16 mouse cellular contexts compared by ENCODE assay signal in the genomic region with DNA sequence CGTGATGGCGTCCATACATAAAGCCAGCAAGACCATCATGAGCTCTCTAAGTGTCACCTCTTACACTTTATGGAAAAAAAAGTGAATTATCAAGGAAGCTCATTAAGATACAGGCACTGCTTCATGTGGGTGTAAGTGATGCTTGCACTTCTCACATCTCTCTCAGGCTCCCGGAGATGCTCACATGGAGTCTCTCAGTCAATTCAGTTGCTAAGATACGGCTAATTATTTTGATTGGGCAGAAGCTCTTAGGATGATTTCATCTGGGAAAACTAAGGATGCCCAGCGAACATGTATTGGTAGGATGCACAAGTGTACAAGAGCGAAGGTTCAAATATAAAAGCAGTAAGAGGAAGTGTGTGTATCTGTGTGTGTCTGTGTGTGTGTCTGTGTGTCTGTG. TPM values are rescaled to one million over a fixed set of nuclear protein-coding genes. Genes with fewer than 3 reads are reported as not detected.
DNase-seq lines count a peak whose midpoint lies in the region; ATAC-seq lines count a peak whose summit lies in the region.
"Had no signal": no experiment of that assay in that cellular context is flagged by ENCODE, and none has a peak within 500 bp of the region (broad histone marks: within the 10 kb centered on the region; RNA-seq: fewer than 3 reads in every experiment).

No protein-coding gene starts in this region.

- no peak overlapping the region for H3K4me2 ChIP-seq in liver, embryonic 12.5 days
- H3K4me2 ChIP-seq: embryonic facial prominence, embryonic 12.5 days; heart, embryonic 15.5 days; limb, embryonic 13.5 days had no signal

- 91% methylated on average over 6 of the region's 6 CpGs for WGBS in limb, embryonic 10.5 days
- WGBS in liver, embryonic 12.5 days (ENCODE audit: insufficient replicate concordance): 67% methylated on average over 6 of the region's 6 CpGs

- H3K27ac ChIP-seq in limb, embryonic 10.5 days: peak overlapping the region; percentile 70; the same call in 1 of the 2 replicates
- H3K27ac ChIP-seq in liver, embryonic 12.5 days: no peak overlapping the region
- H3K27ac ChIP-seq: embryonic facial prominence, embryonic 12.5 days; heart, embryonic 15.5 days; limb, embryonic 13.5 days had no signal

- no peak for ATAC-seq in liver, embryonic 12.5 days

- no peaks in the 10 kb centered on the region for H3K27me3 ChIP-seq in limb, embryonic 10.5 days (ENCODE audit: low read depth, poor library complexity, severe bottlenecking)
- H3K27me3 ChIP-seq in liver, embryonic 12.5 days (replicated peaks): no peaks in the 10 kb centered on the region
- H3K27me3 ChIP-seq: CH12.LX; embryonic facial prominence, embryonic 12.5 days; heart, embryonic 15.5 days had no signal

- H3K36me3 ChIP-seq in limb, embryonic 10.5 days: no peaks in the 10 kb centered on the region
- no peaks in the 10 kb centered on the region for H3K36me3 ChIP-seq in liver, embryonic 12.5 days
- H3K36me3 ChIP-seq: embryonic facial prominence, embryonic 12.5 days; heart, embryonic 15.5 days; limb, embryonic 13.5 days had no signal

- no peaks in the 10 kb centered on the region for H3K9me3 ChIP-seq in limb, embryonic 10.5 days (replicated peaks)
- H3K9me3 ChIP-seq in liver, embryonic 12.5 days (replicated peaks): no peaks in the 10 kb centered on the region
- H3K9me3 ChIP-seq: embryonic facial prominence, embryonic 12.5 days; heart, embryonic 15.5 days; limb, embryonic 13.5 days had no signal

- H3K9ac ChIP-seq in liver, embryonic 12.5 days: no peak overlapping the region
- H3K9ac ChIP-seq: embryonic facial prominence, embryonic 12.5 days; heart, embryonic 15.5 days; limb, embryonic 13.5 days had no signal

- no peak overlapping the region for H3K4me3 ChIP-seq in limb, embryonic 10.5 days
- no peak overlapping the region for H3K4me3 ChIP-seq in liver, embryonic 12.5 days
- H3K4me3 ChIP-seq: embryonic facial prominence, embryonic 12.5 days; heart, embryonic 15.5 days; limb, embryonic 13.5 days had no signal

- peak; percentile 37 for DNase-seq in right cerebral cortex, adult 18-20 months
- DNase-seq in right cerebral cortex, postnatal 4 days: no peak
- DNase-seq in frontal cortex, postnatal 36 days (ENCODE audit: low spot score in 2 of 2): peak; percentile 25 to 44
- DNase-seq in limb, embryonic 10.5 days (ENCODE audit: low spot score): no peak
- peak; percentile 58 for DNase-seq in telencephalon, adult 2 months (ENCODE audit: low read depth, low spot score)
- DNase-seq in spleen, postnatal 14 days (ENCODE audit: low spot score in 2 of 2): no peak
- DNase-seq: adrenal gland, adult 2 months; cerebellum, postnatal 25 days; lung, adult 2 months had no signal

- H3K4me1 ChIP-seq in limb, embryonic 10.5 days: peaks cover 44% of the 10 kb centered on the region
- H3K4me1 ChIP-seq in liver, embryonic 12.5 days: no peaks in the 10 kb centered on the region
- H3K4me1 ChIP-seq: heart, embryonic 15.5 days had no signal

RNA-seq across cellular contexts. Expression of gene Zpld1, which starts 38.1 kb away (rescaled TPM):
- 0.30 and 0.76 TPM in 2 replicates for polyA plus RNA-seq in limb, embryonic 10.5 days (2016; fragmentation: Nextera tagmentation; extraction: Ambion mirVana)
- polyA plus RNA-seq in liver, embryonic 12.5 days (2016; fragmentation: Nextera tagmentation; extraction: Ambion mirVana): not detected in 2 replicates
- polyA plus RNA-seq: adrenal gland, adult 2 months; gonadal fat pad, adult 2 months; heart, embryonic 15.5 days; small intestine, adult 2 months had no signal

Comparison
In these comparisons a context has a peak if more than half of its experiments do, and no peak if none do; other contexts are left out.
1. DNase-seq: peak in right cerebral cortex, adult 18-20 months (single experiment), frontal cortex, postnatal 36 days (2 of 2) and telencephalon, adult 2 months (single experiment); none in right cerebral cortex, postnatal 4 days (single experiment), limb, embryonic 10.5 days (single experiment) and spleen, postnatal 14 days (0 of 2).